Mouse (Mus musculus) layer of hippocampus, adult 8-10 months (tissue): Measurements from ENCODE around the gene Tuba1c. TPM values are rescaled to one million over a fixed set of nuclear protein-coding genes. Genes with fewer than 3 reads are reported as not detected.

Experiments
- DNase-seq, 2 experiments: peaks; one replicate each; pipeline ENCODE4 v3.0.0; 2022; ENCODE audit warnings: low spot score in 2 of 2
- total RNA-seq, 4 experiments: library from RNA; stranded (reverse); gene quantifications; 2 replicates each; pipeline ENCODE4 v1.2.4; 2022

Tuba1c gene
- total RNA-seq: 10 to 100 TPM; 47.7 to 64.5 (median 52.7) TPM

DNA sequence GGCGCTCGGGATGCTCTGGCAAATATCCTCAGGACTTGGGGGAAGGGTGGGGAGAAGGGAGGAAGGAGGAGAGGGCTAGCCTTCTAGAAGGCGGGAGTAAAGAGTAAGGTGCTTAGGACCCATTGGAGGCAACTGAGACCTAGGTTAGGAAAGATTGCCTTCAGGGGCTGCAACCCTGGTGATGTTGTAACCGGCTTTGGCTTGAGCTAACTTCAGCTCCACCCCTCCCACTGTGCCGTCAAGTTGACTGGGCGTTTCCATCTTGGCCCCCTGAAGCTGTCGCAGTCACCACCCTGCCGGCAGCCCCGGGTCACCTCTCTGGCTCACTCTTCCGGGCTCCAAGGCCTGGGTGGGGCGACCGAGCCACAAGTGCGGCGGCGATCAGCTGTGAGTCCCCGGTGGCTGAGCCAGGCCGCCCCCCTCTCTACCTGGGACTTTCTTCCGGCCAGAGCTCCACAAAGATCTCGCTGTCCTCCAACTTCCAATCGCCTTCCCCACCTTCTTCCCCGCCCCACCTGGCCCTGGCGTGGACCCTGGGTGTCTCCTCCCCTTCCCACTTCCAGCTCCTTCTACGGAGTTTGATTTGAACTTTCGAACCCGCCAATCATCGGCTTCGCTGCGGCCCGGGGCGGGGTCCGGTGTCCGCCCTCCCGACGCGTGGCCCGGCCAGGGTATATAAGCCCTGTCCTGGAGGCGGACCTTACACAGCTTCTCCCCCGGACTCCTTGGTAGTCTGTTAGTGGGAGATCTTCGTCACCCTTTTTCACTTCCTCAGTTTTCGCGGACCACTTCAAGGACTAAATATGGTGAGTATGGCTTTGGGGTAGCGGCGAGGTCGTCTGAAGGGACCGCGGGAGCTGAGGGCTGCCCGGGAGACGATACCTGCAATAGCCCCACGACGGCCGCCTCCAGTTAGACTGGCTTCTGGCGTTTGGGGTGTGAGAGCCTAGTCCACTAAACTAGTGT, at the start of gene Tuba1c:
Gene Tuba1c, plus strand, starts transcription at position 273 of the 966 bp plus-strand sequence.
- no peak for DNase-seq

DNA sequence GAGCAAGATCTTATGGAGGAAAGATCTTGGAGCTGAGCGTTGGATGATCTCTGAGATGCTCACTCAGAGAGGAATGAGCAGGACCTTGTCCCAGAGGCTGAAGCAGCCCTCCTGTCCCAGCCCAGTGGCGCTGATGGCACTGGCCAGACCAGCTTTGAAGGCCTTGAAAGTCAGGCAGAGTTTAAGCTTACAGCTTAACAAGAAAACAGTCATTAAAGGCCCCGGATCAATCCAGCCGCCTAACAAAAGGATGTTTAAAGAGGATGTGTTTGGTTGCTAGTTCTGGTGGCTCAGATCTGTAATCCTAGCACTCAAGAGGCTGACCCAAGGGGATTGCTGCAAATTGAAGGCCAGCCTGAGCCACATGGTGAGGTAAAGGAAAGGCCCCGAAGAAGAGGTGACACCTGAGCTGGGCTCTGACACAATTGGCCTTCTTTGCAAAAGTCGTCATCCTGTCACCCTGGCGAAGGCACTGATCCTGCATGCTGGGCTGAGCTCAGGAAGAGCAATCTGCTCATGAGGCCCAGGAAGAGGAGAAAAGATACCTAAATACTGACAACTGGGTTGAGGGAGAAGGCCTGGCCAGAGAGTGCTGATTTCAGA, 49.6 kb upstream of the Tuba1c start:
- DNase-seq: no peak

- no peak for DNase-seq
Observed at GRCm38 (mm10) chr15:98982100-98982499, 47.6 kb upstream of the Tuba1c start.

DNA sequence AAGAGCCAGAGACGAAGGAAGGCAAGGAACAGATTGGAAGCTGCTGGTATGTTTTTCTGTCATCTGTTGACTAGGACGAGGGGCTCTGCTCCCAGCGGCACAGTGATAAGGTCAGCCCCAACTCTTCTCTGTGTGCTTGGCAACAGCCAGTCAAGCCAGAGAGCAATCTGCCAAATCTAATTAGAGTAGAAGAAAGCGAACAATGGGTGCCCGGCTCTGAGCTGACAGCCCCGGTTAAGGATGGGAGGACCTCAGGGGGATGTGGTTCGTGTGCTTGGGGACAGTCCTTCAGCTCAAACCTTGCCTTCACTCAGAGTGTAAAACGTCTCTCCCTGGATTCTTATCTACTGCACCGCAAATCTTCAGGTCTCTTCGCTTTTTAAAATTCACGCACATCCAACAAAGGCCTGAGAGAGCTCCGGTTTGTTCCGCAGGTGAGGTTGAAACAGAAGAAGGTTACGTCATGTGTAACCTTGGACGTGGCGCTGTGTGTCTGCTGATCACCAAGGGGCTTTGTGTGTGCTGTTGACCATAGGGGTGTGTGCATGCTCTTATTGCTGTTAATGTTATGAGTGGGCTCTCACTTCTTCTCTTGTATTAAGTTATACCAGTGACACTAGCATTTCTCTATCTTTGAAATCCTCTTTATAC, 46.1 kb upstream of the Tuba1c start:
- no peak for DNase-seq

- no peak for DNase-seq
Observed at GRCm38 (mm10) chr15:98984681-98985080, 45.0 kb upstream of the Tuba1c start.

DNA sequence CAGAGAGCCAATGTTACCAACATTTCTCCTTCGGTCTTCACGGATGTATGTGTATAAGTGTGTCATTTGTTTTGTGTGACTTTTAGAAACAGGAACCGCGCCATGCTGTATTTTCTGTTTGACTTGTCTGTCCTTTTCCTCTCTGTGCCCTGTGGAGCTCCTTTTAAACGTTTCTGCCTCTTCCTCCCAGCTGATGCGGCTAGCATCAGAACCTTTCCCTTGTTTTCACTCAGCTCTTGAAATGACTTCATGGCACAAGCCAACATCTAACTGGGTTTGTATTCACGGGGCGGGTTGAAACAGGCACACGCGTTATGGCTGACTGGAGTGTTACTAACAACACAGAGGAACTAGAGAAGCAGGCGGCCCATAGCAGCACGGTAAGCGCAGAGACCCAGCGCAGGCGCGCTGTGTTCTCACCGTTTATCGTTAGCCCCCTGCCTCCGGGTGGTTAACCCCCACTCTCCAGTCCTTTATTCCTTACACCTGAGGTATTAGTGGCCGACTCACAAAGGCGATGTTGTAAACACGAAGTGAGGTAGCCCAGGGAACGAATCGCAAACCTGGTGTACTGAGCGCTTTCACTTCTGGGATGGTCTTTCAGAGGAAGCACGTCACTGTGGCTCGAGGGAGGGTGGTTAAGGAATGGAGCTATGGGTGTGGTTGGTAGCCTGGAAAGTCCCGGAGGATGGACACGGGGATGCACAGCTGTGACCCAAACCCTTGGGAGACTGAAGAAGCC, 44.3 kb upstream of the Tuba1c start:
- DNase-seq: peak; percentile 74 to 76

GRCm38 (mm10) chr15:98985982-98986715, 43.5 kb upstream of the Tuba1c start:
- no peak for DNase-seq

- DNase-seq: no peak
Observed at GRCm38 (mm10) chr15:98987077-98987630, 42.5 kb upstream of the Tuba1c start.

- DNase-seq: no peak
Observed at GRCm38 (mm10) chr15:98987661-98988181, 42.0 kb upstream of the Tuba1c start.

DNA sequence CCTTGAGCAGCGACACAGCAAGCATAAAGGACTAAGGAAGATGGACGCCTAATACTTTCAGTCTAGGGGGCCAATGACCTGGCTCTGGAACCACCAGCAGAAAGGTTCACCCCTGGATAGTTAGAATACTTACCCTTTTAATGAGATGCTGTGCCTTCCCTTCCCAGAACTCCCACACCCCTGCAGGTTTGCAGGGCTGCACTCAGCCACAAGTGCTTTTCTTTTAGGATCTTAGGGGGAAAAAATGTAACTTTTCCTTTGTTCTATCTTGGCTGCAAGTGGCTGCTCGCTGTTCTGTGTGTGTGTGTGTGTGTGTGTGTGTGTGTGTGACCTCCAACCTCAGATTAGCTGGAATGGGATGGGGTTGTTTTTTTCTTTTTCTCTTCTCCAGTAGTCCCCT, 40.9 kb upstream of the Tuba1c start:
- DNase-seq: no peak

GRCm38 (mm10) chr15:98989701-98990430, 39.8 kb upstream of the Tuba1c start:
- no peak for DNase-seq

GRCm38 (mm10) chr15:98990669-98991539, 38.8 kb upstream of the Tuba1c start:
- no peak for DNase-seq

GRCm38 (mm10) chr15:98991540-98992050, 38.1 kb upstream of the Tuba1c start:
- DNase-seq: no peak

- DNase-seq: peak; percentile 77 to 88
Observed at GRCm38 (mm10) chr15:98992086-98992912, 37.4 kb upstream of the Tuba1c start.

DNA sequence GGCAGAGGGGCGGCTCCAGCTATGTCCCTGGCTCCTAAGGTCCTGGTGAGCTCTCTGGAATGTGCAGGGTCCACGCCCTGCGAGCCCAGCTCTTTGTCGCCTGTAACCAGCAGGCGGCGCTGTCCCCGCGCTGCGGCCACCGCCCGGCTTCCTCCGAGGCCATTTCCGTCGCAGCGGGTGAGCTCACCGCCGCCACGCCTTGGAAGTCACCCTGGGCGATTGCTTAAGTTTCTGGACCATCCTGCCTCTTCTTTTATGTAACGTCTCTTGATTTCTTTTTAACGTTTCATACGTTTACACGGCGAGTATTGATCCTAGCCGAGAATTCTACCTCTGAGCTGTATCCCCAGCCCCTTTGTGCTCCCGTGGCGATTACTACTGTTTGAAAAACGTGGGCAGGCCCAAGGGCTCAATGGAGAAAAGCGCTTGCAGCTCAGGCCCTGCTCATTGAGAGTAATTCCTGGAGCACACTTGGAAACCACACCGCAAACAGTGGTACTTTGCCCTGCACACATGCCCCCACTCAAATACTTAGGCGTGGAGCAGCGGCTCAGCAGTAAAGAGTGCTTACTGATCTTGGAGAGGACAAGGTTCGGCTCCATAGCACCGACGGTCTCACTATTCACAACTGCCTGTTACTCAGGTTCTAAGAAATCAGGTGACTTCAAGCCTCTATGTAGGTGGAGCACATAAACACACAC, 36.4 kb upstream of the Tuba1c start:
- peak; percentile 88 to 95 for DNase-seq

DNA sequence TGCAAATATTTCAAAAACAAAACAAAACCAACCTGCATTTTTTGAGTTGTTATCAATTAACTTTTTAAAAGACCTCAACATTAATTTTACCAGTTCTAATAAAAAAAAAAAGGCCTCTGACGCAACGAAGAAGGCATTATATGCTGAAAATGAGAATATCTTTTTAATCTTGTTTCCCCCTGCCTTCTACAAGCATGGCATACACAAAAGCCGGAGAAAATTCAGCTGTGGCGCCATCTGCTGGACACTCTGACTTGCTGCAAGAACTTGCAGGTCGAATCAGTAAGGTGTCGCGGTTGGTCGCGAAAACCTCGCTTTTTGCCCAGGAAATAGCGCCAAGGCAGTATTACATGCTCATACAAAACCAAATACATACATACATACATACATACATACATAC, 35.8 kb upstream of the Tuba1c start:
- peak; percentile 82 to 87 for DNase-seq
